Mouse (Mus musculus) stomach, embryonic 16.5 days (tissue): ENCODE results near the gene Mrpl37. TPM values are rescaled to one million over a fixed set of nuclear protein-coding genes. Genes with fewer than 3 reads are reported as not detected.

ENCODE experiments used
- ATAC-seq: fragments of 200-750 bp; cut with Nextera tagmentation; 2 replicates; pipeline ENCODE4 v1.8.0; 2017; ENCODE audit warnings: moderate number of reproducible peaks, moderate TSS enrichment; ENCODE audit not compliant: insufficient read depth, low FRiP score
- H3K27ac ChIP-seq: fragments of 300-500 bp; sonication (generic); 2 replicates; pipeline ENCODE4 v1.5.1; 2014; ENCODE audit warnings: low read length
- H3K27me3 ChIP-seq: fragments of 300-500 bp; sonication (generic); 2 replicates; pipeline ENCODE4 v1.6.1; 2014; ENCODE audit warnings: low read length, control low read depth, mixed read lengths; ENCODE audit not compliant: control insufficient read depth, insufficient read depth
- H3K36me3 ChIP-seq: fragments of 300-500 bp; sonication (generic); 2 replicates; pipeline ENCODE4 v1.6.1; 2014; ENCODE audit warnings: low read length; ENCODE audit not compliant: control insufficient read depth, insufficient read depth
- H3K4me1 ChIP-seq: fragments of 300-500 bp; sonication (generic); 2 replicates; pipeline ENCODE4 v1.6.1; 2014; ENCODE audit warnings: low read length, control low read depth, mixed read lengths; ENCODE audit not compliant: control insufficient read depth, insufficient read depth
- H3K4me2 ChIP-seq: fragments of 300-500 bp; sonication (generic); 2 replicates; pipeline ENCODE4 v1.6.1; 2014; ENCODE audit warnings: low read depth, low read length, mixed read lengths
- H3K4me3 ChIP-seq: fragments of 300-500 bp; sonication (generic); replicated peaks from 2 replicates; pipeline ENCODE4 v1.5.1; 2014; ENCODE audit warnings: mild to moderate bottlenecking, low read length
- H3K9ac ChIP-seq: fragments of 300-500 bp; sonication (generic); 2 replicates; pipeline ENCODE4 v1.6.1; 2014; ENCODE audit warnings: low read length
- H3K9me3 ChIP-seq: fragments of 300-500 bp; sonication (generic); replicated peaks from 2 replicates; pipeline ENCODE4 v1.6.1; 2016; ENCODE audit warnings: low read length, control low read depth; ENCODE audit not compliant: control insufficient read depth
- WGBS: fragments of 180-500 bp; shearing (Covaris S2); extraction: QIAGEN DNeasy Blood & Tissue Kit; methylation state at CpG from one replicate; pipeline ENCODE4 v1.1.7; 2014; 5-methylcytosine and 5-hydroxymethylcytosine counted together
- polyA plus RNA-seq: library from polyadenylated mRNA; unstranded; fragments of >200 nt; fragmentation: Nextera tagmentation; extraction: Ambion mirVana; gene quantifications from 2 replicates; pipeline ENCODE4 v1.2.1, GENCODE M21; 2015

The Mrpl37 gene
- polyA plus RNA-seq, 1 experiment from 2014 or later = 91.8 TPM

DNA sequence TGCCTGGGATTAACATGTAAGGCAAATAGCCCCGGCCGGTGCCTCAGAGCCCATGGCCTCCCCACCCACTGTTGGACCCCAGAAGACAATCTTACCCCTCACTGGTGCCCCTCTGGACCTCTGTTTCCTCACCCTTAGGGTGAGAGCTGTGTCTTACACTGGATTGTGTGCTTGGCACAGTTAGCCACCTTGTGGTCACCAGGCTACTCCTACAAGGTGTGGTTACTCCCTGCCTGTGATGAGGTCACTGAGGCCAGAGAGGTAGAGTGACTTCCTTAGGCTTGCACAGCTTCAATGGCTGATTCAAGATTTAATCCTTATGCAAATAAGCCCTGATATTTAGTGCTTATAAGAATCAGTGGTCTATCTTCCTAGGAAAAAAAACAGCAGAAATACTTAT, 29.7 kb downstream of the Mrpl37 start:
- Histone ChIP-seq H3K9ac (no peak overlapping the region), H3K27me3 (no peaks in the 10 kb centered on the region), H3K4me3 (no peak overlapping the region), H3K36me3 (peaks cover 20% of the 10 kb centered on the region), H3K27ac (no peak overlapping the region), H3K4me1 (no peaks in the 10 kb centered on the region), H3K9me3 (no peaks in the 10 kb centered on the region), H3K4me2 (no peak overlapping the region)
- no peak for ATAC-seq
- WGBS = 97% methylated on average over 2 of the region's 2 CpGs

DNA sequence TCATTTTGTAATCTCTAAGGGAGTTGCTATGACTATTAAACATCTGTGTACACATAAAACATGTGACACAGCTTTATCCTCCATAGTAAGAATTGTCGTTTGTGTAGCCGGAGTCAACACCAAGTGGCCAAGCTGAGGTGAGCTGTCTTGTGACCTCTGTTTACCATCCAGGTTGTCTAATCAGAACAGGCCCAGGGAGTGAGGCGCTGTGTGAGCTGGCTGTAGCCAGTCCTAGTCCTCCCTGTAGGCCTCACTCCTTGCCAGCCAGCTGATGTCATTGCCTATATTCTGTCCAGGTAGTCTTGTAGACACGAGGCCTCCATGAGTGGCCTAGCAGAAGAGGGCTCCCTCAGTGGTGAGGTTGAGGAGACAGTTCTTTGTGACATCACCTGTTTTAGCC, 31.0 kb downstream of the Mrpl37 start:
- ATAC-seq = no peak
- no peak overlapping the region for H3K27ac ChIP-seq
- H3K4me1 ChIP-seq = no peaks in the 10 kb centered on the region
- H3K9me3 ChIP-seq = no peaks in the 10 kb centered on the region
- H3K4me3 ChIP-seq = no peak overlapping the region
- WGBS = 79% methylated on average over 4 of the region's 4 CpGs
- no peak overlapping the region for H3K4me2 ChIP-seq
- peaks cover 11% of the 10 kb centered on the region; the same call in 1 of the 2 replicates for H3K36me3 ChIP-seq
- no peak overlapping the region for H3K9ac ChIP-seq
- H3K27me3 ChIP-seq = no peaks in the 10 kb centered on the region

DNA sequence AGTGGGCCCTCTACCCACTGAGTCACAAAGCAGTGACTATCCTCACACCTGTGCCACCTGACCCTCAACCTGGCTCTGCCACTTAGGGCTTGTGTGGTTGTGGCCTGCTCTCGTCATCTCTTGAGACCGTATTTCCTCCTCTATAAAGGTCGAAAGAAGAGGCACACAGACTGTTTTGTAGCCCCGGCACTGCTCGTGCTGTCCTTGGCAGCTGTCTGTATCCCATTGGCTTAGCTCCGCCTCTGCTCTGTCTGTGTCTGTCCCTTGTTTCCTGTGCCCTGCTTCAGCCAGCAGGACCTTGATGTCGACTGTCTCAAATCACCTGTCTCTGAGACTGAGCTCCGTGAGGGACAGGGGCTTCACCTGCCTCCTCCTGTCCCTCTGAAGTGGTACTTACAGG, 40.2 kb downstream of the Mrpl37 start:
- Histone ChIP-seq H3K9ac (no peak overlapping the region), H3K4me2 (no peak overlapping the region), H3K27ac (no peak overlapping the region), H3K36me3 (no peaks in the 10 kb centered on the region), H3K27me3 (no peaks in the 10 kb centered on the region), H3K9me3 (no peaks in the 10 kb centered on the region), H3K4me3 (no peak overlapping the region), H3K4me1 (0 out of 2 replicates have a peak, but pooled peaks cover 2% of the 10 kb centered on the region)
- no peak for ATAC-seq
- 61% methylated on average over 8 of the region's 8 CpGs for WGBS

DNA sequence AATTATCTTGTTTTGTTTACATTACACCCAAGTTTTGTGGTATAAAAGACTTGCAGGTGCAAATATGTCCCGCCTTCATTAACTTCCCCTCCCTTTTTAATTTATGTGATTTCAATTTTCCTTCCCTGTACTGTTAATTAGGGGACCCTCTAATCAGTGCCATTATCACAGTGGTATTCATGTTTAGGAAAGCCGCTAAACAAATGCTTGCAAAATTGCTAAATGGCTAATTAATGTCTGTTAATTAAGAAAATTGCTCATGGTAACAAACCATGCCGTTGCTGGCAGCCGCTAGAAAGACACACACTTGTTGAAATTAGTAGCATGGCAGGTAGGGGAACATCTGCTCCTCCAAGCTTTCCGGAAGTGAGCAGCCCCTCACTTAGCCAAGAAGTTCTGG, 41.3 kb downstream of the Mrpl37 start:
- H3K4me3 ChIP-seq = no peak overlapping the region
- H3K27me3 ChIP-seq = no peaks in the 10 kb centered on the region
- H3K36me3 ChIP-seq = no peaks in the 10 kb centered on the region
- ATAC-seq = no peak
- H3K4me1 ChIP-seq = 0 out of 2 replicates have a peak, but pooled peaks cover 2% of the 10 kb centered on the region
- H3K9ac ChIP-seq = no peak overlapping the region
- H3K9me3 ChIP-seq = no peaks in the 10 kb centered on the region
- no peak overlapping the region for H3K4me2 ChIP-seq
- 90% methylated on average over 5 of the region's 5 CpGs for WGBS
- H3K27ac ChIP-seq = no peak overlapping the region

DNA sequence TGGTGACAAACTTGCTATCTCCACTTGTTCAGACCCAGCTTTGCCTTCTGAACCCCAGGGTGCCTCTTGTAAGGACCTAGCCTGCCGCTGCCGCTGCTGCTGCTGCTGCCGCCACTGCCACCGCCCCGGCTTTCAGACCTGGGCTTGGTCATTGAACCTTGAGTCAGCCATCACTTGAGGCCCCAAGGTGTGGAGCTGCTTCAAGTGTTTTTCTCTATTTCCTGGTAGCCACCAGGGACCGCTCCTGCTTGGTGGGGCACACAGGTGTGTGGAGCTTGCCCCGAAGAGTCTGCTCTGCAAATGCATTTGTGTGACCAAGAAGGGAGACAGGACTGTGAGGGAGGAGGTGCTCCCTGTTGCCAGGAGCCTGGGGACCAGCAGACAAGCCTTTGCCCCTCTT, 41.8 kb downstream of the Mrpl37 start:
- no peak; the same call in 1 of the 2 replicates for ATAC-seq
- H3K27me3 ChIP-seq = no peaks in the 10 kb centered on the region
- no peaks in the 10 kb centered on the region for H3K36me3 ChIP-seq
- H3K9ac ChIP-seq = no peak overlapping the region
- H3K4me3 ChIP-seq = no peak overlapping the region
- WGBS = 66% methylated on average over 7 of the region's 7 CpGs
- H3K9me3 ChIP-seq = no peaks in the 10 kb centered on the region
- no peak overlapping the region for H3K27ac ChIP-seq
- 0 out of 2 replicates have a peak, but pooled peaks cover 2% of the 10 kb centered on the region for H3K4me1 ChIP-seq
- no peak overlapping the region for H3K4me2 ChIP-seq

DNA sequence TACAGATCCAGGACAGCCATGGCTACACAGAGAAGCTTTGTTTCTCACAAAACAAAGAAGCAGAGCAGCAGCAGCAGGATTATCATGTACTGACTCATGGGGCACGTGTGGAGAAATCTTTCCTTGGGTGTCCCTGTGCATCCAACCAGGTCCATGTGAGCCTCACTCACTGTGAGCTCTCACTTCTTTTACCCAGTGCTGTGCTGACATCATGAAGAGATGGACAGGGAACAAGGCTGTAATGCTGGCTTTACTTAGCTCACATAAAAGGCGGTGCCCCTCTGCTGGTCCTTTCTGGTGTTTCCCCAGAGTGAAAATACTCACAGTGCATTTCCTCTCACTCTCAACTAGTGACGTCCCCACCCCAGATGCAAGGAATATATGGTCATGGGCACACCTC, 45.2 kb downstream of the Mrpl37 start:
- Histone ChIP-seq H3K4me3 (no peak overlapping the region), H3K9ac (no peak overlapping the region), H3K4me2 (no peak overlapping the region), H3K27me3 (no peaks in the 10 kb centered on the region), H3K9me3 (no peaks in the 10 kb centered on the region), H3K4me1 (peaks cover 21% of the 10 kb centered on the region), H3K27ac (no peak overlapping the region), H3K36me3 (no peaks in the 10 kb centered on the region)
- no peak for ATAC-seq
- WGBS = 66% methylated on average over 3 of the region's 3 CpGs

DNA sequence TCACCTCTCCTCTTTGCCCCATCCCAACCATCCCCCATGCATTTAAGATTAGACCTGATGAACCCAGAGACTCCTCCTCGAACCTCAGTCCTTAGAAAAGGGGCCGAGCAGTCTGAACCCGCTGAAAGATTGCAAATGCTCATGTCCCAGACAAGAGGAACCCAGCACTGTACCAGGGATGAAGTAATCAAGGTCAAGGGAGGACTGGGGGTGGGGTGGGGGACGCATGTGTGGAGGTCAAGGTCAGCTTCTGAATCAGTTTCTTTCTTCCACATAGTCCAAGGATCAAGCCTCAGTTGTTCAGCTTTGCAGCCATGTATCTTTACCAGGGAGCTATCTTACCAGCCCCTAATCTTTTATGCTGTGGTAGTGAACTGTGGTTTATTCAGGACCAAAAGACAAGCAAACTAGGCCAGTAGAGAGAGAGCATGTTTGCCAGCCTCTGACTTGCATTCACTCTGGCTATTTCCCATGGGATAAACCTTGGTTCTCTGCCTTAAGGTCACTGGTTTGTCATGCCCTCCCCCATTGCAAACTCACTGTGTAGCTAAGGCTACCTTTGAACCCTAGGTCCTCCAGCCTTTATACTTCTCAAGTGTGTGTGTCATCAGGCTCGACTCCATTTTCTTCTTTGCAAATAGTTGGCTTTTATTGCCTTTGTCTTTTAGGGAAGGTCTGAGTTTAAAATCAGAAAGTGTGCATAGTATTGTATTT, 46.2 kb downstream of the Mrpl37 start:
- WGBS = 62% methylated on average over 5 of the region's 5 CpGs
- H3K36me3 ChIP-seq = no peaks in the 10 kb centered on the region
- no peak overlapping the region for H3K9ac ChIP-seq
- no peaks in the 10 kb centered on the region for H3K9me3 ChIP-seq
- H3K27me3 ChIP-seq = no peaks in the 10 kb centered on the region
- no peak overlapping the region for H3K27ac ChIP-seq
- H3K4me2 ChIP-seq = no peak overlapping the region
- H3K4me3 ChIP-seq = no peak overlapping the region
- no peak for ATAC-seq
- peaks cover 29% of the 10 kb centered on the region for H3K4me1 ChIP-seq

DNA sequence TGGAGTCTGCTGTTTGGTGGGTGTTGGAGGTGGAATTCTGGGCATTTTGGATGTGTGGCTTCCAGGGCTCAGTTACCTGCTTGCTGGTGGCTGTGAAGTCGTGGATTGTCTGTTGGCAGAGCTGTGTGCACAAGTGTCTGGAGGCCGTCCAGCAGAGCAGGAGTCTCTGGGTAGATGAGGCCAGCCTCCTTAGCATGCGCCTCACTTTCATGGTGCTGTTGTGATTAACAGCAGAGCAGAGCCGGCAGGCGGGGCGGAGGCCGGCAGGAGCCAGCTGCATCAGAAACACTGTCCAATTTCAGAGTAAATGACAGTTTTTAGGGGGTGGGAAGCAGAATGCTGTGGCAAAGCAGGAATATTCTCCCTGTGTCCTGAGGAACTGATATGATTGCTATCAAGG, 47.6 kb downstream of the Mrpl37 start:
- H3K9me3 ChIP-seq = no peaks in the 10 kb centered on the region
- H3K27ac ChIP-seq = peak overlapping the region; percentile 3; the same call in 1 of the 2 replicates
- ATAC-seq = no peak
- WGBS = 42% methylated on average over 7 of the region's 7 CpGs
- H3K4me1 ChIP-seq = peaks cover 27% of the 10 kb centered on the region
- H3K4me2 ChIP-seq = no peak overlapping the region
- no peak overlapping the region for H3K4me3 ChIP-seq
- no peaks in the 10 kb centered on the region for H3K36me3 ChIP-seq
- H3K9ac ChIP-seq = no peak overlapping the region
- H3K27me3 ChIP-seq = no peaks in the 10 kb centered on the region

DNA sequence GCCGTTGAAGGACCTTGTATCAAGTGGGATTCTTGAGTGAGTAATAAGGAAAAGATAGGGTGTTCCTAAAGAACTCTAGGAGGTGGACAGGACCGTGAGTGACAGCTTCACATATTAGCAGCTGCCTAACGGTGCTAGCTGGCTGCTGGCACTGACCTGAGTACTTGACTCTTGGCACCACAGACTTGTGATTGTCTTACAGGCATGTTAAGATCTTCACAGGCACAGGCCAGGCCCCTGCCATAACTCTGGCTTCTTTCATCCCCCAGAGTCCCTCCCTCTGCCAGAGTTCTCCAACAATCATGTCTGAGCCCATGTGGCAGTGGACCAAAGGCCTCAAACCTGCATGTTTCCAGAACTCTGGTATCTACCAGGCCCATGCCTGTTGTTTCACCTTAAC, 48.1 kb downstream of the Mrpl37 start:
- no peaks in the 10 kb centered on the region for H3K9me3 ChIP-seq
- H3K27me3 ChIP-seq = no peaks in the 10 kb centered on the region
- peak overlapping the region; percentile 3; the same call in 1 of the 2 replicates for H3K27ac ChIP-seq
- H3K4me2 ChIP-seq = no peak overlapping the region
- no peaks in the 10 kb centered on the region for H3K36me3 ChIP-seq
- H3K4me3 ChIP-seq = no peak overlapping the region
- WGBS = 52% methylated on average over 3 of the region's 3 CpGs
- H3K4me1 ChIP-seq = peaks cover 27% of the 10 kb centered on the region
- ATAC-seq = no peak
- H3K9ac ChIP-seq = no peak overlapping the region
